Mouse (Mus musculus) megakaryocyte progenitor cell, adult 5-6 weeks (primary cell): ENCODE results near the gene Ntm. TPM values are rescaled to one million over a fixed set of nuclear protein-coding genes. Genes with fewer than 3 reads are reported as not detected.

Experiments
- ATAC-seq: replicated peaks from 2 replicates; pipeline ENCODE4 v1.8.0; 2016; ENCODE audit warnings: mild to moderate bottlenecking, moderate TSS enrichment, inconsistent platforms; ENCODE audit not compliant: poor library complexity
- total RNA-seq, 2 experiments: library from RNA; stranded (forward) in 1 of 2; stranded (reverse) in 1 of 2; fragments of 157-497, 149-512 nt in 1 of 2; fragments of 200-1000 nt in 1 of 2; gene quantifications; 2 replicates each; pipeline versions ENCODE4 v1.2.3 to v1.2.4; 2015 to 2017

Ntm gene
- total RNA-seq, 2 experiments from 2014 or later: not detected

DNA sequence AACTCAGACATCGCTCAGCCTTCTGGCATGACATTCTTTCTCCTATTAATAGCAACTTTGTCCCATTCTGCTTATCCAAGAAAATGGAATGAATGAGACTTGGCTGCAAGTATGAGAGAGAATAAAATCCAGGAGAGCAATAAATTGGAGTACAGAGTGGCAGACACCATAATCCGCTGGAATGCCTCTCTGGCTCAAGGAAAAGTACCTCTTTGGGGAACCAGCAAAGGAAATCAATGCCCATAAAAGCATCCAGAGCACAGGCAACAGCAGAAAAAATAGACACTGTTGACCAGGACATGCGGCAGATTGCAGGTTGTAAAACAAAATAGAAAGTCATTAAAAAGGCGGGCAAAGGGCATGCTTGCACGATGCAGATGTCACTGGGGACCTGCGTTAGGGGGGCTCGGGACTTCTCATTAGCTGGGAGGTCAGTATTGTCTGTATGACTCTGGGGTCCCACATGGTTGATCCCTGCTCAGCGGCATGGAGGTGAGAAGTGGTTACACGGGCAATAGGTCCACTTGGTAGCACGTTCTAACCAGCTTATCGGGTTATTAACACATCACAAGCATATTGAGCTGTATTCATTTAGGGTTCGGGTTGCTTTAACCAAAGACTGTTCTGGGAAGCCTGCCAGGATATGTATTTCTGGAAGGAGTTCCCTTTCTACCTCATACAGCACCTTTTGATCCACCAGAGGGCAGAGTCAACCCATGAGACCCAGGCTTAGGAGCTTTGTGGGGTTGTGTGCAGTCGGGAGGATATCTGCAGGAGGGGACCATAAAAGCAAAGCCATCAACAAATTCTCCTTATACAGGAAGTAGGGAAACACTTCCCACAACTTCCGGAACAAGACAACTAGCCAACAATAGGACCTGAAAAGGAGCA is 761.5 kb downstream of the Ntm start:
- no peak for ATAC-seq

DNA sequence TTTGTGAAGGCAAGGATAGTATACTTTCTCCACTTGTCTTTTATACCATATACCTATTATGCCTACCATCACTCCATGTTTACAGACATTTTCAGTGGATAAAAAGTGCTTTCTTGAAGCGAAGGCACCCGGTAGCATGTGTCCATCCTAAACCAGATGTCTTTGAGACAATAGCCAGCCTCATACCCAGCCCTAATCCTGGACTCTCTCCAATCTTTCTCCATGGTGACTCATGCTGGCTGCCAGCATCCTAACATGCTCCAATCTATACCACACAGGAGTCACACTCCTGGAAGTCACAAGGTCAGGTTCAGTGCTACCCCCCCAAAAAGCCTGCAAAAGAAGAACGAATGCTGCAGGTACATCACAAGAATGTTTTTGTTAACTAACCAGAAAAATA is 765.9 kb downstream of the Ntm start:
- no peak for ATAC-seq

DNA sequence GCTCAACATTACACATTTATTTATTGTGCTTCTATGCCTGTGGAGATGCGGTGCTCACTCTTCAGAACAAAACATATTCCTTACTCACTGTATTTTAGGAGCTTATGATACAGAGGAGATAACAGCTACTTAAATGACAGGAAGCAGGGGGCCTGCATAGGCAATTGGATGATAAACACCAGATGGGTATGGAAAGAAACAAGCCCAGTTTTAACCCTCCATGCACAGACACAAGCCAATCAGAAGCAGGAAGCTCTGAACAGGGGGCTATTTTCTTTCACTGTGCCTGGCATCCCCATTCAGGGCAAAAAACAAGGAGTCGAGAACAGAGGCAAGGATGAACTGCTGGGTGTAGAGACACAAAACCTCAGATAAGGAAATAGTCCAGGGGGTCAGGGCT is 768.7 kb downstream of the Ntm start:
- no peak for ATAC-seq

DNA sequence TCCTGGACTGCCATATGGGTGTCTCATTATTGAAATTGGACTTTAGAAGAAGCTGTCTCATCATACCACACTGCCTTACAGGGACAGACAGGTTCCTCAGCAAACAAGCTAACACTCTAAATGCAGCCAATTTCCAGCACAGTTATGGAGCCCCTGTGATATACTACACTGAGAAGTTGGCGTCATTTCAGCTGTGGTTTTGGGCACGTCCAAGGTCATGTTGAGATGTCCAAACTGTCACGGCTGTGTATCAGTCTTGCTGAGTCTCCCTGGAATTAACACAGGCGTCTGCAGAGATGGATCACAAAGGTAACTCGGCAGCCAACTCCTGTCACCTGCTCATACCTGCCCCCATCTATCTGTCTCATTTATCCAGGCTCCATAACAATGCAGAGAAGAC is 779.9 kb downstream of the Ntm start:
- no peak for ATAC-seq

DNA sequence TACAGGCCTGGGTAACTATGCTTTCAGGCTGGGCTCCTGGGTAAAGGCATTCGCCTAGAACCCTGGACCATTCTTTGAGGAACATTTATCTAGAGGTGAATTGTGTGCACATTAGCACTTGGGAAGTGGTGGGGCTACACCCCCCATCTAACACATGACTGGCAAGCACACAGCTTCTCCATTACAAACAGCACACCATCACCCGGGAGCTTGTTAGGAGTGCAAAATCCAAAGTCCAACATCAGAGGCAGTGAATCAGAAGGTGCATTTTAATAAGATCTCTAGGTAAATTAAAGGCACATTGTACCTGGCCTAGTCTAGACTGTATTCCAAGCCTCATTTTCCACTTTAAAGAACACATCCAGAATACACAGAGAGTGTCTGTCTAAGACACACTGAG is 781.3 kb downstream of the Ntm start:
- ATAC-seq: no peak

DNA sequence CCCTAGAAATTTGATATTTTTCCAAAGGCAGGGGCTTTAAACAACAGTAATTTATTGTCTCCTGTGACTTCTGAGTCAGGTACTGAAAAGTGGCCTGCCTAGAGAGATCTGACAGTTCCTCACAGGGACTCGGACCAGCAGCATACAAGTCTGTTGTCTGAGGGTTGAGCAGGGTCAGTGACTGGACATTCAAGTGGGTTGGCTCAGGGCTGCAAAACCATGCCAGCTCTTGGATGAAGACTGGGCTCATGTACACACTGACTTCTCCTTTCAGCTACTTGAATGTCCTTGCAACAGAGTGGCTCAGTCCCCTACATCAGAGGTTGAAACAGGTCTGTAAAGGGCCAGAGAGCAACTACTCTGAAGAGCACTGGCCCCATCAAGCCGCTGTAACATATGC is 797.2 kb downstream of the Ntm start:
- no peak for ATAC-seq

DNA sequence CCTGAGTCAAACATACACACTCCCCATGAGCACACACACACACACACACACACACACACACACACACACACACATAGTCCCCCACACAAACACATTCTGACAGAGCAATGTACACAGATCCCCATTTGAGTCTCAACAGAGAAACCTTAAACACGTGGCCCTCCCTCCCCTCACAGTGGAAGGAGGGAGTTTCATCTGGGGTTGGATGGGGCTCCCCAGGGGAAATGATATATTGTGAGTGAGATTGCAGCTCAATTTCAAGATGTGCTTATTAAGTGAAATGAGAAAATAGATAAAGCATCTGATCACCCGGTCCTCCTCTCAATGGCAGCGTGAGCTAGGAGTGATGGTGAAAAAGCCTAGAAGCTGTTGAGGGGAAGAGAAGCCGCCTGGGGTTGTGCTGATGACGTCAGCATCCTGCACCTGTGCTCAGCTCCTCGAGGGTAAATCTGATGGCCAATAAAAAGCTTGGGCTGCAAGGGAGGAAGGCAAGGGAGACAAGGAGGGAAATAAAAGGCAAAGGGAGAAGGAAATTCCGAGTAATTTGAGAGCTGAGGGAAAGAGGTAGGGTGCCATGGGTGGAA is 801.8 kb downstream of the Ntm start:
- no peak for ATAC-seq

DNA sequence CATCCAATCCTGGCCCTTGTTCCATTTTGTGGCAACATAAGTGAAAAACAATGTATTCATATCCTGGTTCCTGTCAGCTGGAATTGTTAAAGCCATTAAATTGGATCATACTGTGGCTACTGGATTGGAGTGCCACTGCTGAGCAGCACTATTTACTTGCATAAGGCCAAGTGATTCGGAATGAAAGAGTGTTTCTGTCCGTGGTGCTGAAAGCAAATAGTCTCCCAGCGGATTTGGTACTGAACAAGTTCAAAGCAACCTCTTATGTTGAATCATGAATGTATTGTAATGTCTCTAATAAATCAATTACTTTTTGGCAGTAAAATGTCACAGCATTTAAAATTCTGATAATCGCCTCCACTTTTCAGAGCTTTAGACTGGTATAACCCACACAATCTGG is 817.0 kb downstream of the Ntm start:
- ATAC-seq: no peak

DNA sequence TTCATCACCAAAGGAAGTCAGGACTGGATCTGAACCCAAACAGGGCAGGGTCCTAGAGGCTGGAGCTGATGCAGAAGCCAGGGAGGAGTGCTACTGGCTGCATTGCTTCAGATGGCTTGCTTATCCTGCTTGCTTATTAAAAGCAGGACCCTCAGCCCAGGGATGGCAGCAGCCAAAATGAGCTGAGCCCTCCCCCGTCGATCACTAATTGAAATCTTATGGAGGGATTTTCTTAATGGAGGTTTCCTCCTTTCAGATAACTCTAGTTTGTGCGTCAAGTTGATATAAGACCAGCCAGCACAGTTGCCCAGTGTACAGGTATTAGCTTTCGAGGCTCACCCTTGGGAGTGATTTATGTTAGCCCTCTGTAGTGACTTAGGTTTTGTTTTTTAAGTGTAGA is 826.9 kb downstream of the Ntm start:
- ATAC-seq: no peak

DNA sequence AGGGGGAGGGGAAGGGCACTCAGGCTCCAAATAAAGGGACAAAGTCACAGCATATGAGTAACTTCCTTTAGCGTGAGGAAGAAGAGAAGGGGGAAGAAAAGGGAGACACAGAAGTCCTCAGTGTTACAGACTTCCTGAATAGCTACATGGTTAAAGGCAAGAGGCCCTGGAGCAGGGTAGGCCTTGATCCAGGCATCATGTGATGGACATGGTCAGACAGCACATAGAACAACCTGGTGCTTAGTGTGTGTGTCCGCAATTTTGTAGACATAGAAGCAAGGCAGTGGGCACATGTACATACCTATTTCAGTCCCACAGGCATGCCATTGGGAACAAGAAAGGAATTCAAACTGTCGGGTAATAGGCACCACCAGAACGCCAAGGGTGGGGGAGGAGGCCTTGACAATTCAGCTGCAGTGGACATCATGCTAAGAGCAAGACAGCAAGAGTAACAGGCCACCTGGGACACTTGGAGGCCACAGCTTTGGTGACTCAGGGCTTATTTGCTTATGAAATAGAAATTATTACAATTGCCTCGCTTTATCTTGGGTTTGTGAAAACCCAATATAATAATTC is 832.1 kb downstream of the Ntm start:
- no peak for ATAC-seq

DNA sequence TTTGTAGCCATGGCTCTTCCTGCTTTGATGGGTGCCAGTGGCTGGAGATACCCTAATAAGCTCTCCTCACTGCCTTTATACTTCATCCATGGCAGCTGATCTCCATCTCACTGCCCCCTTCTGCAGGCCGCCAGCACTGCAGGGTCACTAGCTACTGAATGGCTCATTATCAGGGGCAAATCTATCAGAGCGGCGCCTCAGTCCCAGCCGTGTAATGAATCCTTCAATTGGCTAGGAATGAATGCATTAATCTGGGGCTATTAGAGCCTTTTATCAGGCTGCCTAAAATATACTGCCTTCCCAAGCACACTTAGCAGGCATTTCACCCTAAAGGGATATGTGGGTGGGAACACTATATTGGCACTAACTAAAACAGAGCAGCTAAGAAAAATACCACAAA is 832.6 kb downstream of the Ntm start:
- ATAC-seq: no peak

DNA sequence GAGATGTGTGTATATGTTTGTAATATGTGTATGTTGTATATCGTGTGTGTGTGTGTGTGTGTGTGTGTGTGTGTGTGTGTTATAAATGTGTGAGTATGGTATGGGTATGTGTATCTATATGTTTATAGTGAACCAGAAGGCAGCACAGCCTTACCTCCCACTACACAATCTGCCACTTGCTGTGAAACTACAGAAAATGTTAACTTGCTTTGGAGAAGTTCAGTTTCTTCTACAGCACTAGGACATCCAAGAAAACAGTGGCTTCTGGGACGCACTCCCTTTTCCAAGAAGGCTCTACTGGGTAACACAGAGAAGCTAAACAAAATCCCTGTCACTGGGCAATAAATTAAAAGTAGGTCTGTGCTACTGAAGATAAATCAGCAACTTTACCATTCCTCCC is 834.5 kb downstream of the Ntm start:
- no peak for ATAC-seq

DNA sequence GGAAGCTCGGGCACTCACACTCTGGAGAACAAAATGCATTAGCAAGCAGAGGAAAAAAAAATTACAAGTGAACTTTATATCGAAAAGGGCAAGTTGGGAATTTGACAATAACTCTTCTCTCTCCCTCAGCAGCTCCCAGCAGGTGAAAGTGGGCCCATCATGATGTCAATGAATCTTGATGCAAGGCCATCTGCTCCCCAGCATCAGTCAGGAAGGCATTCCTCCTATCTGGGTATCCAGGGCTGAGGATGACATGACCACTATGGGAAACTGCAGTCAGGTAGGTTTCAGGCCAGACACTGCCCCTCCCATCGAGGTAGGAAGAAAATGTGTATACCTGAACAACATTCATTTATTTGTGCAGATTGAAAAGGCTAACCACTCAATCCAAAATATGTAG is 838.5 kb downstream of the Ntm start:
- no peak for ATAC-seq

DNA sequence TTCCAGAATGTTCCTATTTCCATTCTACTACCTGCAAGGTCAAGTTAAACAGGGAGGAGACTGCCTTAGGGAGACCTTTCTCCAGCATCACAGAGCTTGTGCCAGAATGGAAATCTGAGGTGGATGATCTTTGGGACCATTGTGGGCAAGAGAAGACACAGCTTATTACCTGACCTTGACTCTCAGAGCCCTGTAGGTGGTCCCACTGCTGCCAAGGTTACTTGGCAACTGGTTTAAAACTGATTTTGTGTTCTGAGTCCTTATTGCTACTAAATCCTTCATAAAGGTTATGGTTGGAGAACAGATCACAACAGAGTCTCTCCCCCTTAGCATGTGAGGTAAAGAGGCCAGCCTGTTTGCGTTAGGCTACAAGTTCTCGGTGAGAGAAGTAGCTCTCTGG is 839.1 kb downstream of the Ntm start:
- ATAC-seq: no peak

DNA sequence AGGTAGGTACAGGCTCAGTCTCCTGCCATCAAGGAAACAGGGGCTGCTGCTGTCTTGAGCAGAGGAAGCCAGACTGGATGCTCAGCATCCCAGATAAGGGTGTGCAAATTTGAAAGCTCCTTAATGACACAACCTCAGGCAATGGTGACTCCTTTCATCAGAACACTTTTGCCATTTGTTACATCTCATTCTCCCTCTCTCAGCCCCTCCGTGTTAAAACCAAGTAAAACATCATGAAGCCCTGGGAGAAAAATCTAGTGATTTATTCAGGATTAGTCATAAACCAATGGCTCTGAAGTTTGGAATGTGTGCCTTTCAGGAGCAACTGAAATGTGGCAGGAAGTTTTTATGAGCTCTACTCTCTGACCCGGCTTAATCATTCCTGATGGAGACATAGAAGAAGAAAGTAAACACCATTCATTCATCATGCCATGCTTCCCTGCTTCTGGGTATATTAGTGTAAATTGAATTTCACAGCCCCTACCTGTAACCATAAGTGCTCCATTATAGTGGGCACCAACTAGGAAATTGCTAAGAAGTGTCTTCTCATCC is 845.3 kb downstream of the Ntm start:
- ATAC-seq: no peak

DNA sequence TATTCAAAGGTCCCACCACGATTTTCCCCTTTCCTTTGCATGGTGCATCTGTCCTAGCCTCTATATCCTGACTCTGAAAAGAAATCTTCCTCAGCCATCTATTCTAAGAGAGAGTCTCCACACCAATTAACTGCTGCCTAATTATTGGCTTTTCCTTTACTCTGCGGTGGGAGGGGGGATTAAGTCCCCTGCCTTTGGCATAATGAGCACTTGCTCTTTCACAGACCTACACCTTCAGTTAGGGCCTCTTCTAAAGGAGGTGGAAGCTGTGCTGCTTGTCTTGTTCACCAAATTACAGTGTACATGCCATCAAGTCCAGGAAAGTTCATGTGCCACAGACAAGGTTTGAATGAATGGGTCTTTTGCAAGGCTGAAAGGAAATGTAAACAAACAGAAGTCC is 847.6 kb downstream of the Ntm start:
- ATAC-seq: no peak

DNA sequence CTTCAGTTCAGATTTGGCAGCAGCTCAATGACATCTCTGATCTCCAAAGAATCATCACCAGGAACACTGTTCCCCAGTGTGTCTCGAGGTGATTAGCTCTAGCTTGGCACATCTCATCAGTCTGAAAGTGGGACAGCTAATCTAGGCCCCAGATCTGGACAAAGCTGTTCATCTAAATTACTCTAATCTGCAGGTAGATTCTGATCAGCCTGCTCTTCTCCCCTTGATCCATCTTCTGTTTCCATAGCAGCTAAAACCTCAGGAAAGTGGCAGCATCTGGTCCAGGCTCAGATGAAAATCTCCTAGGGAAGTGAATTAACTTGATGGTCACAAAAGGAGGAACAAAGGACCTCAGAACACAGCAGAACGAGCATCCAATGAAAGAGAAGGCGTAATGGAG is 856.2 kb downstream of the Ntm start:
- no peak for ATAC-seq

DNA sequence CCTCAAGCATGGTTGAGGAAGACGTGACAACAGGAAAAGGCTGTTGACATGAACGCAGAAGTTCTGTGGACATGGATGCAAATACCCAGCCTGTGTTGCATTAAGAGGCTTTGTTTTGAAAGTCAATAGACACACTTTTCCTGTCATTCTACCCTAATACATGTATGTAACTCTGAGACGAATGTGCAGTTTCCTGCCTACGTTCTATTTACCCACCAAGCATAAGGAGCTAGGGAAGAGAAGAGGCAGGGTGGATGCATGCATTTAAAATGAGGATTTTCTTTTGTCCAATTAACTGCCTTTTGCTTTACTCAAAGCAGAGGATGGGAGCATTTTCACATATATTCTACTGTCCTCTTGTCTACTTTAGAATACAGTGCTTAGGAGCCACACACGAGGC is 858.5 kb downstream of the Ntm start:
- ATAC-seq: no peak

DNA sequence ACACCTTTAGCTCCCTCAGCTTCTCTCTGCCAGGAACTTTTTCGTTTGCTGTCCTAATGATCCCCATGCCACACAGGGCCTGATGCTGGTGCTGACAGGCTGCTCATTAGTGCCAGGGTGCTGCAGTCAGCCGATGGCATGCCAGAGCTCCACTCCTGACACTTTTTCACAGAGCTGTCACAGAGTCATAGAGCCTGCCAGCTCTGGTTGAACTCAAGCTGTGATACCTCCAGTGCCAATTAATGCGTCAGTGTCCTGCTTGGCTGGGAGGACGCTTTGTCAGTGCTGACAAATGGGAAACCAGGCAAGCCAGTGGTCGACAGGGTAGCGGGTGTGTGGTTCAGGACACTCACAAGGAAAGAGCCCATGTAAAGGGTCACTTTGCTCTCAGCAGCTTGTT is 858.9 kb downstream of the Ntm start:
- ATAC-seq: no peak

DNA sequence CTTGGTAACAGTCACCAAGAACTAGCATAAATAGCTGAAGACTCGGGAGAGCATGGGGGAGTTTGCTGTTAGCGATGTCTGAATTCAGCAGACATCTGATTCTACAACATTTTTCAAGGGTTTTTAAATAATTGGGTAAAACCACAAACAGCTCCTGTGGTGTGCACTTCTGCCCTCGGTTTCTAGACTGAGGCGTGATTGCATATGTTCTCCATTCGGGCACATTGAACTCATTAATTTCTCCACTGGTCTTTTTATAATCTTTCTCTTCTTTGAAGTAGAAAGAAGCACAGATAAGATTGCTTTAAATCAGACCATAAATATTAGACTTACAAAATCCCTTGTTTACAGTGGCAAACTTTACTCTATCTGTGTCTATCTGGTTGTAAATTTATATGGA is 862.3 kb downstream of the Ntm start:
- ATAC-seq: no peak

DNA sequence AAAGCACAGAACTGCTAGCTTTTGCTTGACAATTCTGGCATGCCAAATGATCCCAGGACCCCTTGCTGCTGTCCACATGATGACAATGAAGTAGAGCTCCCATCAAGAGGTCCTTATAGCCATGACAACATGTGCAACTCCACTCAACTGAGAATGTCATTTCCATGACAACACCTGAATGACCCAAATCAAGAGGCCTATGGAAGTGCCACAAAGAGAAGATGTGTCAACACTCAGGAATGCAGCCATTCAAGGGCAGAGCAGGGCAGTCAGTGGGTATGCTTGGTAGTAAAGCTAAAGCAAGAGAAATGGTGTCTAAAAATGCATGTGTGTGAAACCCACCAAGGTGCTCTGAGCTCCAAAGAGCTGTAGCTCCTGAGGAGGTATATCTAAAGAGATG is 870.5 kb downstream of the Ntm start:
- no peak for ATAC-seq

DNA sequence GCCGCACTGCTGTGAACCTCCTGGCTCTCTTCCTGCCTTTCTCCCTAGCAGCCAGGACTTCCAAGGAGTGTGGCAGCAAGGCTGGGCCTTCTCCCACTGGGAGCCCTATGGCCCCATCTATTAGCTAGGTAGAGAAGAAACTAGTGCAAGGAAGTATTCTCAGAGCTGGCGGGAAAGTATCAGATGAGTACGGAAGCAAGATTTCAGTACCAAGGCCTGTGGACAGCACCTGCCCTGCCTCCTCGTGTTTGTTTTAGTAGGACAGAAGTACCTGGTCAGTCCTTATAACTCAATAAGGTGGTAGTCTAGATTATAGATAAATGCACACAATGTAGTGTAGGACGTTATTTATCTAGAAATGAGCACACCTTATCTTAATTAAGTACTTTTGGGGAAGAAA is 874.3 kb downstream of the Ntm start:
- no peak for ATAC-seq
